In the genomic region with DNA sequence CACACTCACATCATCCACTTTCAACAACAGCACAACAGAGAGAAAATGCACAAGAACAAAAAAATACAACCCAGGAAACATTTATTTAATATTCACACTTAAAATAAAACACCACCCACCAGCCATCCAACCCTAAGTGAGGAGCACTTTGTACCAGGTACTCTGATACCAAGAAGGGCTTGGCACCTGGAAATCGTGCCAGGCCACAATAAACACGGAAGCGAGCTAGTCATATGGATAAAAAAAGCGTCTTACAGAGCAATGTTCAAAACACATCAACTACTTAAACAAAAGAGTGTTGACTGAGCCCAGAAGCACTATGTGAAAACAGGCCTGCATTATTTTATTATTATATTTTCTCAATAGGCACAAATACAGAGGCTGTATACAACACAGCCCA, we compare ENCODE assay signal across 14 mouse cellular contexts. TPM values are rescaled to one million over a fixed set of nuclear protein-coding genes. Genes with fewer than 3 reads are reported as not detected.
DNase-seq lines count a peak whose midpoint lies in the region; ATAC-seq lines count a peak whose summit lies in the region.
"Had no signal": no experiment of that assay in that cellular context is flagged by ENCODE, and none has a peak within 500 bp of the region (broad histone marks: within the 10 kb centered on the region; RNA-seq: fewer than 3 reads in every experiment).

No protein-coding gene starts in this region.

- 87% methylated on average over 4 of the region's 4 CpGs for WGBS in heart, embryonic 13.5 days
- WGBS in stomach, embryonic 16.5 days, result 87% methylated on average over 4 of the region's 4 CpGs

- ATAC-seq in heart, embryonic 13.5 days (ENCODE audit: extremely low read depth, insufficient number of reproducible peaks, low FRiP score, low TSS enrichment), result no peak
- ATAC-seq in megakaryocyte, adult 5-6 weeks (ENCODE audit: poor library complexity, severe bottlenecking), result no peak
- ATAC-seq in stomach, embryonic 16.5 days (ENCODE audit: insufficient read depth, low FRiP score), result no peak
- ATAC-seq in erythroid progenitor cell, adult 5-6 weeks (replicated peaks; ENCODE audit: low FRiP score, poor library complexity, severe bottlenecking), result no peak
- ATAC-seq: forebrain, postnatal 0 days had no signal

- H3K4me2 ChIP-seq in heart, embryonic 13.5 days, result peak overlapping the region; percentile 87; the same call in 1 of the 2 replicates
- H3K4me2 ChIP-seq in stomach, embryonic 16.5 days (ENCODE audit: low read depth, low read length), result peak overlapping the region; percentile 64

- no peaks in the 10 kb centered on the region for H3K36me3 ChIP-seq in heart, embryonic 13.5 days
- H3K36me3 ChIP-seq in megakaryocyte, embryonic 14.5 days (replicated peaks; ENCODE audit: low read length), result peaks cover 2% of the 10 kb centered on the region
- no peaks in the 10 kb centered on the region for H3K36me3 ChIP-seq in stomach, embryonic 16.5 days (ENCODE audit: control insufficient read depth, insufficient read depth, low read length)

- no peaks in the 10 kb centered on the region for H3K9me3 ChIP-seq in heart, embryonic 13.5 days
- no peaks in the 10 kb centered on the region for H3K9me3 ChIP-seq in megakaryocyte, embryonic 14.5 days
- no peaks in the 10 kb centered on the region for H3K9me3 ChIP-seq in stomach, embryonic 16.5 days (replicated peaks; ENCODE audit: control insufficient read depth, low read length)

- no peak for DNase-seq in heart, adult 18-20 months
- peak; percentile 48 for DNase-seq in lung, postnatal 25 days (ENCODE audit: low spot score)
- DNase-seq in left cerebral cortex, postnatal 10 days (ENCODE audit: extremely low spot score in 1 of 2, low spot score in 2 of 2), result no peak
- DNase-seq: forebrain, postnatal 0 days; heart, adult 2 months; heart, postnatal 4 days; kidney, postnatal 14 days; right cerebral cortex, postnatal 4 days had no signal

- no peak overlapping the region for H3K27ac ChIP-seq in heart, embryonic 13.5 days (replicated peaks)
- H3K27ac ChIP-seq in stomach, embryonic 16.5 days (ENCODE audit: low read length), result no peak overlapping the region
- H3K27ac ChIP-seq: heart, adult 2 months; left cerebral cortex, adult 2 months had no signal

- H3K9ac ChIP-seq in heart, embryonic 13.5 days, result no peak overlapping the region
- no peak overlapping the region for H3K9ac ChIP-seq in stomach, embryonic 16.5 days (ENCODE audit: low read length)

- 0 out of 2 replicates have a peak overlapping the region, but pooled peaks have one; percentile 95 for H3K4me3 ChIP-seq in heart, embryonic 13.5 days
- H3K4me3 ChIP-seq in megakaryocyte, embryonic 14.5 days (replicated peaks), result peak overlapping the region; percentile 18
- no peak overlapping the region for H3K4me3 ChIP-seq in stomach, embryonic 16.5 days (replicated peaks; ENCODE audit: low read length)

- peaks cover 29% of the 10 kb centered on the region for H3K4me1 ChIP-seq in heart, embryonic 13.5 days
- peaks cover 60% of the 10 kb centered on the region for H3K4me1 ChIP-seq in megakaryocyte, embryonic 14.5 days
- peaks cover 16% of the 10 kb centered on the region; the same call in 1 of the 2 replicates for H3K4me1 ChIP-seq in stomach, embryonic 16.5 days (ENCODE audit: control insufficient read depth, insufficient read depth, low read length)

- intact Hi-C loops in left cerebral cortex, postnatal 10 days (cut with DNase I), result no loop called here

- no peaks in the 10 kb centered on the region for H3K27me3 ChIP-seq in heart, embryonic 13.5 days (replicated peaks)
- peaks cover 2% of the 10 kb centered on the region for H3K27me3 ChIP-seq in megakaryocyte, embryonic 14.5 days (replicated peaks)
- no peaks in the 10 kb centered on the region for H3K27me3 ChIP-seq in stomach, embryonic 16.5 days (ENCODE audit: control insufficient read depth, insufficient read depth, low read length)

RNA-seq across cellular contexts. Expression of gene Gan, which starts 1.8 kb away (rescaled TPM):
- 0.94 and 1.0 TPM in 2 replicates for polyA plus RNA-seq in heart, embryonic 13.5 days (2015; fragmentation: Nextera tagmentation; extraction: Ambion mirVana)
- 1 to 10 TPM; 4.0 to 5.3 TPM for total RNA-seq in heart, adult 18-20 months (2021)
- polyA plus RNA-seq in megakaryocyte, embryonic 14.5 days (2012; ENCODE audit: insufficient read depth, low replicate concordance), result 1.7 and 2.1 TPM in 2 replicates
- 4.6 and 5.4 TPM in 2 replicates for total RNA-seq in megakaryocyte, adult 5-6 weeks (2015)
- total RNA-seq in megakaryocyte, adult 5-6 weeks (2017), result 4.6 and 4.8 TPM in 2 replicates
- polyA plus RNA-seq in stomach, embryonic 16.5 days (2015; fragmentation: Nextera tagmentation; extraction: Ambion mirVana), result 2.2 TPM in 2 replicates
- total RNA-seq in left cerebral cortex, postnatal 10 days (2021), result 10 to 100 TPM; 22.7 to 27.0 TPM
- 12.3 and 15.1 TPM in 2 replicates for total RNA-seq in erythroid progenitor cell, adult 5-6 weeks (2015; ENCODE audit: low replicate concordance)
- total RNA-seq in erythroid progenitor cell, adult 5-6 weeks (2017; ENCODE audit: low replicate concordance), result 12.4 and 13.6 TPM in 2 replicates
